Mouse (Mus musculus) ovary, adult 2 months (tissue): ENCODE results near the gene Gpm6a. TPM values are rescaled to one million over a fixed set of nuclear protein-coding genes. Genes with fewer than 3 reads are reported as not detected.

ENCODE experiments used
- polyA plus RNA-seq: library from polyadenylated mRNA; depleted of rRNA; stranded (reverse); fragments of >200 nt; gene quantifications from 2 replicates; pipeline ENCODE4 v1.2.3, GENCODE M21; 2012; rRNA removed

Gpm6a gene
- 1.4 and 1.8 TPM in 2 replicates for polyA plus RNA-seq

GRCm38 (mm10) chr8:54954741-54955455 is at the start of gene Gpm6a:
TSS of gene Gpm6a (plus strand) at chr8:54954843.

Other genes with a start within 250 kb of the Gpm6a start
- gene Wdr17, start 67.7 kb upstream of the Gpm6a start, polyA plus RNA-seq: 0.05 and 0.15 TPM in 2 replicates